Mouse (Mus musculus): ENCODE measurements around the gene Ccdc60. TPM values are rescaled to one million over a fixed set of nuclear protein-coding genes. Genes with fewer than 3 reads are reported as not detected.

The Ccdc60 gene
- polyA plus RNA-seq, 1 experiment from 2014 or later = not detected

GRCm38 (mm10) chr5:116278436-116278918 is 10.3 kb downstream of the Ccdc60 start:
- Histone ChIP-seq H3K9ac (ENCODE audit: low read depth, low read length) (no peak overlapping the region), H3K36me3 (ENCODE audit: control insufficient read depth, insufficient read depth) (no peaks in the 10 kb centered on the region), H3K27ac (ENCODE audit: low read length) (no peak overlapping the region), H3K4me1 (ENCODE audit: control insufficient read depth, low read depth, low read length) (no peaks in the 10 kb centered on the region), H3K4me2 (ENCODE audit: low read depth, low read length) (no peak overlapping the region), H3K27me3 (ENCODE audit: control insufficient read depth, insufficient read depth, low read depth, low read length) (no peaks in the 10 kb centered on the region), H3K4me3 (ENCODE audit: low read depth, low read length) (no peak overlapping the region), H3K9me3 (replicated peaks; ENCODE audit: control insufficient read depth, low read length) (peaks cover 6% of the 10 kb centered on the region; the same call in 1 of the 2 replicates)
- ATAC-seq (ENCODE audit: low read depth) = no peak
- WGBS (ENCODE audit: insufficient replicate concordance) = 75% methylated on average over 17 of the region's 17 CpGs

DNA sequence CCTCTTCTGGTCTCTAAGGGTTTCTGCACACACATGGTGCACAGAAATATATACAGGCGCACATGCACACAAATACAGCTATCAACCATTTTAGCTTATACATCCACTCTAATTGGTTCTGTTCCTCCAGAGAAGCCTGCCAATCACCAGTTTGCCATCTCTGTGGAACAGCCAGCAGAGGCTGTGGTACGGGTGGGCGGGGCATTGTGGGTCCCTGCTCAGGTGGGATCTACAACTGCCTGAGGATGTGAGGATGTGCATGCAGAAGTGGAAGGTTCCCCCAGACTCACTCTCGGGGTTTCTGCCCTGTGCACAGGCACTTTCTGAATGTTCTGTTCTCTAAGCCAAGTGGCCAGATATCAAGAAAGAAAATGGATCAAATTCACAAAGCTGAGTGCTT is 10.8 kb downstream of the Ccdc60 start:
- Histone ChIP-seq H3K36me3 (ENCODE audit: control insufficient read depth, insufficient read depth) (no peaks in the 10 kb centered on the region), H3K4me3 (ENCODE audit: low read depth, low read length) (no peak overlapping the region), H3K4me1 (ENCODE audit: control insufficient read depth, low read depth, low read length) (no peaks in the 10 kb centered on the region), H3K9me3 (replicated peaks; ENCODE audit: control insufficient read depth, low read length) (peaks cover 6% of the 10 kb centered on the region; the same call in 1 of the 2 replicates), H3K27ac (ENCODE audit: low read length) (no peak overlapping the region), H3K27me3 (ENCODE audit: control insufficient read depth, insufficient read depth, low read depth, low read length) (no peaks in the 10 kb centered on the region), H3K4me2 (ENCODE audit: low read depth, low read length) (no peak overlapping the region), H3K9ac (ENCODE audit: low read depth, low read length) (no peak overlapping the region)
- WGBS (ENCODE audit: insufficient replicate concordance) = 63% methylated on average over 4 of the region's 4 CpGs
- ATAC-seq (ENCODE audit: low read depth) = no peak

GRCm38 (mm10) chr5:116274818-116275217 is 14.0 kb downstream of the Ccdc60 start:
- no peaks in the 10 kb centered on the region for H3K36me3 ChIP-seq (ENCODE audit: control insufficient read depth, insufficient read depth)
- H3K27ac ChIP-seq (ENCODE audit: low read length) = no peak overlapping the region
- no peak overlapping the region for H3K9ac ChIP-seq (ENCODE audit: low read depth, low read length)
- H3K27me3 ChIP-seq (ENCODE audit: control insufficient read depth, insufficient read depth, low read depth, low read length) = no peaks in the 10 kb centered on the region
- no peak overlapping the region for H3K4me3 ChIP-seq (ENCODE audit: low read depth, low read length)
- no peaks in the 10 kb centered on the region for H3K4me1 ChIP-seq (ENCODE audit: control insufficient read depth, low read depth, low read length)
- peaks cover 6% of the 10 kb centered on the region; the same call in 1 of the 2 replicates for H3K9me3 ChIP-seq (replicated peaks; ENCODE audit: control insufficient read depth, low read length)
- WGBS (ENCODE audit: insufficient replicate concordance) = 64% methylated on average over 2 of the region's 2 CpGs
- H3K4me2 ChIP-seq (ENCODE audit: low read depth, low read length) = no peak overlapping the region
- no peak for ATAC-seq (ENCODE audit: low read depth)

- no peak overlapping the region for H3K27ac ChIP-seq (ENCODE audit: low read length)
- WGBS (ENCODE audit: insufficient replicate concordance) = 31% methylated on average over 5 of the region's 5 CpGs
Measured at GRCm38 (mm10) chr5:116274365-116274764, 14.4 kb downstream of the Ccdc60 start.

GRCm38 (mm10) chr5:116271511-116272227 is 17.1 kb downstream of the Ccdc60 start:
- Histone ChIP-seq H3K4me3 (ENCODE audit: low read depth, low read length) (no peak overlapping the region), H3K4me1 (ENCODE audit: control insufficient read depth, low read depth, low read length) (no peaks in the 10 kb centered on the region), H3K9ac (ENCODE audit: low read depth, low read length) (no peak overlapping the region), H3K4me2 (ENCODE audit: low read depth, low read length) (no peak overlapping the region), H3K27ac (ENCODE audit: low read length) (no peak overlapping the region), H3K9me3 (replicated peaks; ENCODE audit: control insufficient read depth, low read length) (no peaks in the 10 kb centered on the region), H3K27me3 (ENCODE audit: control insufficient read depth, insufficient read depth, low read depth, low read length) (no peaks in the 10 kb centered on the region), H3K36me3 (ENCODE audit: control insufficient read depth, insufficient read depth) (no peaks in the 10 kb centered on the region)
- WGBS (ENCODE audit: insufficient replicate concordance) = 46% methylated on average over 17 of the region's 17 CpGs
- no peak for ATAC-seq (ENCODE audit: low read depth)

More at GRCm38 (mm10) chr5:116274365-116274764, 14.4 kb downstream of the Ccdc60 start:
- H3K4me3 ChIP-seq (ENCODE audit: low read depth, low read length) = no peak overlapping the region
- no peak overlapping the region for H3K9ac ChIP-seq (ENCODE audit: low read depth, low read length)
- no peak overlapping the region for H3K4me2 ChIP-seq (ENCODE audit: low read depth, low read length)
- H3K36me3 ChIP-seq (ENCODE audit: control insufficient read depth, insufficient read depth) = no peaks in the 10 kb centered on the region
- no peaks in the 10 kb centered on the region for H3K4me1 ChIP-seq (ENCODE audit: control insufficient read depth, low read depth, low read length)
- ATAC-seq (ENCODE audit: low read depth) = no peak
- no peaks in the 10 kb centered on the region for H3K27me3 ChIP-seq (ENCODE audit: control insufficient read depth, insufficient read depth, low read depth, low read length)
- peaks cover 6% of the 10 kb centered on the region; the same call in 1 of the 2 replicates for H3K9me3 ChIP-seq (replicated peaks; ENCODE audit: control insufficient read depth, low read length)

- no peak overlapping the region for H3K4me2 ChIP-seq (ENCODE audit: low read depth, low read length)
- H3K4me3 ChIP-seq (ENCODE audit: low read depth, low read length) = no peak overlapping the region
- no peak overlapping the region for H3K27ac ChIP-seq (ENCODE audit: low read length)
- WGBS (ENCODE audit: insufficient replicate concordance) = 76% methylated on average over 17 of the region's 17 CpGs
- no peak for ATAC-seq (ENCODE audit: low read depth)
- H3K27me3 ChIP-seq (ENCODE audit: control insufficient read depth, insufficient read depth, low read depth, low read length) = no peaks in the 10 kb centered on the region
- H3K4me1 ChIP-seq (ENCODE audit: control insufficient read depth, low read depth, low read length) = no peaks in the 10 kb centered on the region
- H3K9ac ChIP-seq (ENCODE audit: low read depth, low read length) = no peak overlapping the region
- H3K36me3 ChIP-seq (ENCODE audit: control insufficient read depth, insufficient read depth) = no peaks in the 10 kb centered on the region
- H3K9me3 ChIP-seq (replicated peaks; ENCODE audit: control insufficient read depth, low read length) = no peaks in the 10 kb centered on the region
Measured at GRCm38 (mm10) chr5:116269212-116270145, 19.3 kb downstream of the Ccdc60 start.

DNA sequence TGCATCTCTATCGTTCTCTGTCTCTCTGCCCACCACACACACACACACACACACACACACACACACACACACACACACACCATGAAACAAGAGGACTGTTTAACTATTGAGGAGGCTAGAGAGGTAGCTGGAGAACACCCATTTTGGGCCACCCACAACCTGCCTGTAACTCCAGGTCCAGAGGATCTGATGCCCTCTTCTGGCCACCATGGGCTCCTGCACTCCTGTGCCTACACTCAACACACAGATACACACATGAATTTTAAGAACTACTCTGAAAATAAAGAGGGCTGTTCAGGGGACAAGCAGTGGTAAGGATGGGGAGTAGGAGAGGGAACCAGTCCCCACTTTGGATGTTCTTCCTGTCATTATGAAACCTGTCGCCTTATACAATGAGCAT is 26.1 kb downstream of the Ccdc60 start:
- 67% methylated on average over 2 of the region's 2 CpGs for WGBS (ENCODE audit: insufficient replicate concordance)
- no peak for ATAC-seq (ENCODE audit: low read depth)
- Histone ChIP-seq H3K27ac (ENCODE audit: low read length) (no peak overlapping the region), H3K4me1 (ENCODE audit: control insufficient read depth, low read depth, low read length) (no peaks in the 10 kb centered on the region), H3K36me3 (ENCODE audit: control insufficient read depth, insufficient read depth) (no peaks in the 10 kb centered on the region), H3K9me3 (replicated peaks; ENCODE audit: control insufficient read depth, low read length) (no peaks in the 10 kb centered on the region), H3K4me3 (ENCODE audit: low read depth, low read length) (no peak overlapping the region), H3K4me2 (ENCODE audit: low read depth, low read length) (no peak overlapping the region), H3K9ac (ENCODE audit: low read depth, low read length) (no peak overlapping the region), H3K27me3 (ENCODE audit: control insufficient read depth, insufficient read depth, low read depth, low read length) (no peaks in the 10 kb centered on the region)

DNA sequence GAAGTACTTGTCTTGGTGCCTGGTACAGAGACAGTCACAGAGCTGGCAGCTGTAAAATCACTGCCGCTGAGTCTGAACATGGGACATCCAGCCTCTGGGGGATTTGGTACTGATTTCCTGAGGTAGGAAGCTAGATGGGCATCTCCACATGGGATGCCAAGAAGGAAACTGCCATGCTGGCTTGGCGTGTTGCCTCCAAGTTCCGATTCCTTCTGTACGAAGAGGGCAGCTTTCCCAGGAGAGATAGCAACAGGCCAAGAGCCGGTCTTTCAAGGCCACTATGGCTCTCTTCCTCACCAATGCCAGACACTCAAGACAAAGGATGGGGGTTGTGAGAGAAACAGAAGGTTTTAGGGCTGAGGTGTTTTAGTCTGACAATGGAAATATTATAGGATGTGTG is 26.8 kb downstream of the Ccdc60 start:
- Histone ChIP-seq H3K9ac (ENCODE audit: low read depth, low read length) (no peak overlapping the region), H3K4me1 (ENCODE audit: control insufficient read depth, low read depth, low read length) (no peaks in the 10 kb centered on the region), H3K4me2 (ENCODE audit: low read depth, low read length) (no peak overlapping the region), H3K4me3 (ENCODE audit: low read depth, low read length) (no peak overlapping the region), H3K36me3 (ENCODE audit: control insufficient read depth, insufficient read depth) (no peaks in the 10 kb centered on the region), H3K9me3 (replicated peaks; ENCODE audit: control insufficient read depth, low read length) (no peaks in the 10 kb centered on the region), H3K27ac (ENCODE audit: low read length) (no peak overlapping the region), H3K27me3 (ENCODE audit: control insufficient read depth, insufficient read depth, low read depth, low read length) (no peaks in the 10 kb centered on the region)
- 79% methylated on average over 5 of the region's 5 CpGs for WGBS (ENCODE audit: insufficient replicate concordance)
- no peak for ATAC-seq (ENCODE audit: low read depth)

GRCm38 (mm10) chr5:116260356-116260755 is 28.4 kb downstream of the Ccdc60 start:
- Histone ChIP-seq H3K27ac (ENCODE audit: low read length) (no peak overlapping the region), H3K27me3 (ENCODE audit: control insufficient read depth, insufficient read depth, low read depth, low read length) (no peaks in the 10 kb centered on the region), H3K9ac (ENCODE audit: low read depth, low read length) (no peak overlapping the region), H3K4me2 (ENCODE audit: low read depth, low read length) (no peak overlapping the region), H3K9me3 (replicated peaks; ENCODE audit: control insufficient read depth, low read length) (no peaks in the 10 kb centered on the region), H3K4me3 (ENCODE audit: low read depth, low read length) (no peak overlapping the region), H3K36me3 (ENCODE audit: control insufficient read depth, insufficient read depth) (no peaks in the 10 kb centered on the region), H3K4me1 (ENCODE audit: control insufficient read depth, low read depth, low read length) (no peaks in the 10 kb centered on the region)
- no peak for ATAC-seq (ENCODE audit: low read depth)
- 69% methylated on average over 5 of the region's 5 CpGs for WGBS (ENCODE audit: insufficient replicate concordance)
